Mouse (Mus musculus): ENCODE results near the gene Olfr312. TPM values are rescaled to one million over a fixed set of nuclear protein-coding genes. Genes with fewer than 3 reads are reported as not detected.
A peak's percentile ranks its signal among the peaks of the same experiment; 100 is the strongest.
"Not testable (repeated sequence)": the region's sequence is repeated elsewhere in the genome, so short reads cannot be mapped to it uniquely, and the experiment has no call there.

Gene Olfr312
- not detected for total RNA-seq (2021)
- long read RNA-seq, experiment 1, result 0 reads
- long read RNA-seq, experiment 2, result 0 reads

GRCm38 (mm10) chr11:58828937-58829336, at the start of gene Olfr312:
TSS of gene Olfr312 (plus strand) at chr11:58829237.
- DNase-seq (ENCODE audit: low spot score), result not testable (repeated sequence)

- no peak for DNase-seq (ENCODE audit: low spot score)
Observed at GRCm38 (mm10) chr11:58782480-58783089, 46.5 kb upstream of the Olfr312 start, which contains the start of gene Olfr314. TSS of gene Olfr314 (plus strand) at chr11:58782952.

DNA sequence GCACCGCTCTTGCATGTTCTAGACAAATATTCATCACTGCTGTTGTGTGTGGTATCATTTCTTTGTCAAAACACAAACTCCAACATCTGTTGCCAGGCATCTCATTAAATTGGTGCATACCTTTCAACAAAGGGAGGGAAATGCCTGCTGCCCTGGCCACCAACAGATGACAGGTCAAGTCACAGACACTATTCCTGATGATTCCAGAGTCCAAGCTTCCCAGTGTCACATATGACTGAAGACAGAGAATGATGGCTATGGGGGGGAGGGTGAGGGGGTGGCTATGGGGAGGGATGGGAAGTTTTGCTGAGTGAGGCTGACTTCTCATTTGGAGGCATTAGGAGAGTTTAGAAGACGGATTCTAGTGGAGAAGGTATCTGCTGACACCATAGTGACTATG, 44.9 kb upstream of the Olfr312 start:
- DNase-seq (ENCODE audit: low spot score), result no peak

DNA sequence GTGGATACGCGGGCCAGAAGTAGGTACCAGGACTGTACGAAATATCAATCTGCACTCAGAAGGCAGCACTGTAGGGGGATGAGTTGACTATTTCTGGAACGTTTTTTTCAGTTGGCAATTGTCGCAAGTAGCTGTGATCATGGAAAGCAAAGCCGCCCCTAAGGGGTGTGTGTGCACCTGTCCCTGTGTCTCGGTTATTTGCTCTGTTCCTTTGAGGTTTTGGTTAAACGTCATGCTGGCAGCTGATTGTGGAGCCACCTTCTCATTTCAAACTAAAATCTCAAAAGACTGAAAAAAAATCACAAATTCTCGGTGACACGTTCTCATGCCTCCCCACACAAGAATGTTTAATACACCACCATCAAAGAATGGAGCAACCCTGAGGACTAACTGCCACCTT, 41.4 kb upstream of the Olfr312 start:
- no peak for DNase-seq (ENCODE audit: low spot score)

DNA sequence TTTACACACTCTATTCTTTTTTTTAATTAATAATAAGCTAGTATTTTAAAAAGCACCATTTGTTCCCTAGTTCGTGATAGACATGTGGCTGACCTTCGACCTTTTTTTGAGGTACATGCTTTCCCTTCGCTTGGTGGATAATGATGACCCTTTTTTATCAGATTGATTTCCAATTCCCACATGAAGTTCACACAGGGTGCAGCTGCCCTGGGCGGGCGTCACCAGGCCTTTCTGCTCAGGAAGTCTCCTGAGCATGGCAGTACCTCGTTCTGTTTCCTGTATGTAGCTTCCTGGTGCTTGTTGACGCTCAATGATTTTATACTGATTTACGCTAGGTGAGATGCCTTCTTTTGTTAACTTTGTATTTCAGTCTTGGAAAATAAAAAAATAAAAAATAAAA, 40.7 kb upstream of the Olfr312 start:
- no peak for DNase-seq (ENCODE audit: low spot score)

DNA sequence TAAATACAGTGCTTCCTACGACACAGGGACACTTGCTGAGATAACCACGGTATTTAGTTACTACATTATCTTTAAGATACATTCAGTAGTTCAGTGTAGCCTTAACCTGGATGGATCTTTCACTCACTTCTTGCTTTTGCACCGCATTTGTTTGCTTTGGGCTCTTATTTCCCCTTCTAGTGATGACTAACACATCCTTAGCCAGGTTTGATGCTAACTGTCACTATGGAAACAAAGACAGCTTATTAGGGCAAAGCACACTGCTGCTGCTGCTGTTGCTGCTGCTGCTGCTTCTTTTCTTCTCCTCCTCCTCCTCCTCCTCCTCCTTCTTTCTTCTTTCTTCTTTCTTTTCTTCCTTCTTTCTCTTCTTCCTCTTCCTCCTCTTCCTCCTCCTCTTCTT, 39.5 kb upstream of the Olfr312 start:
- no peak for DNase-seq (ENCODE audit: low spot score)

DNA sequence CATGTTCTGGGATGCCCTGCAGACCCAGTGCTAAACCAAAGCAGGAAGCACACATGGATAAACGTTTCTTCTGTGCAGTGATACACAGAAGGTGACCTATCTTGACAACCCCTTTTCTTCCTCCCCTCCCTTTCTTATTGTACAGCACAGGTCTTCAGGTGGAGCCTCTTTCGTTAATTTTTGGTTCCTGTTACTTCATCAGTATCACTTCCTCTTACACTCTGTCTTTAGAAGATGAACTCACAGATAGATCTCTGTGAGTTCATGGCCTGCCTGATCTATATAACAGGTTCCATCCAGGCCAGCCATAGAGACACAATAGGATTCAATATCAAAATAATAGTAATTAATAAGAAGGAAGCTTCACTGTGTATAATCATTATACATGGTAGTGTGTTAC, 39.0 kb upstream of the Olfr312 start:
- no peak for DNase-seq (ENCODE audit: low spot score)

- DNase-seq (ENCODE audit: low spot score), result no peak
Observed at GRCm38 (mm10) chr11:58790646-58791045, 38.4 kb upstream of the Olfr312 start.

DNA sequence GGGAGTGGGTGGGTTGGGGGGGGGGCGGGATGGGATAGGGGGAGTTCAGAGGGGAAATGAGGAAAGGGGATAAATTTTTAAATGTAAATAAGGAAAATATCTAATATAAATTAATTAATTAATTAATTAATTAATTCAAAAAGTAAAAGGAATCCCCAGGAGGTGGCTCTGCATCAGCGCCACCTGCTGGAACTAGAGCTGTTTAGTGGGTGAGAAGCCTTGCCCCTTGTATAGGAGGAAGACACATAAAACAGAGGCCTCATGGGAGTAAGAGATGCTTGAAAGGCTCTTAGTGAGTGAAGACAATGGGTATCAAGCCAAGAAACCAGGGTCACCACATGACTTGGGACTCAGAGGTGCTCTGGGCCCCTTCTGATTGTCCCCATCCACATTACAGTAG, 33.2 kb upstream of the Olfr312 start:
- DNase-seq (ENCODE audit: low spot score), result no peak

DNA sequence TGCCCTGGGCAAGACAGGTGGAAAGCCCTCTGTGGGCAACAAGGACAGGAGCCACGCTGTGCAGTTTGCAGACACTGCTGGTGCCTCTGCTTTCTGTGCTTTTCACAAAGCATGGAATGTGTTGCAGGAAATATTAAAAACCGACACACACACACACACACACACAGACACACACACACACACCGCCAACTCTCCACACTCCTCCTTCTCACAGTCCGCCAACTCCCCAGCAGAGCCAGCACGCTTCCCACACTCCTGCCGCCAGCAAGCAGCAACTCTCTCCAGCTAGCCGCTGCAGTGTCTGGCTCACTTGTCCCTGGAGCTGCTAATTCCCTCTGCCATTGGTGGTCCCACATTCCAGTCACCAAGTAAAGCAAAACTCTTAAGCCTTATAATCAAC, 32.2 kb upstream of the Olfr312 start:
- DNase-seq (ENCODE audit: low spot score), result no peak

- DNase-seq (ENCODE audit: low spot score), result no peak
Observed at GRCm38 (mm10) chr11:58799747-58800146, 29.3 kb upstream of the Olfr312 start.

DNA sequence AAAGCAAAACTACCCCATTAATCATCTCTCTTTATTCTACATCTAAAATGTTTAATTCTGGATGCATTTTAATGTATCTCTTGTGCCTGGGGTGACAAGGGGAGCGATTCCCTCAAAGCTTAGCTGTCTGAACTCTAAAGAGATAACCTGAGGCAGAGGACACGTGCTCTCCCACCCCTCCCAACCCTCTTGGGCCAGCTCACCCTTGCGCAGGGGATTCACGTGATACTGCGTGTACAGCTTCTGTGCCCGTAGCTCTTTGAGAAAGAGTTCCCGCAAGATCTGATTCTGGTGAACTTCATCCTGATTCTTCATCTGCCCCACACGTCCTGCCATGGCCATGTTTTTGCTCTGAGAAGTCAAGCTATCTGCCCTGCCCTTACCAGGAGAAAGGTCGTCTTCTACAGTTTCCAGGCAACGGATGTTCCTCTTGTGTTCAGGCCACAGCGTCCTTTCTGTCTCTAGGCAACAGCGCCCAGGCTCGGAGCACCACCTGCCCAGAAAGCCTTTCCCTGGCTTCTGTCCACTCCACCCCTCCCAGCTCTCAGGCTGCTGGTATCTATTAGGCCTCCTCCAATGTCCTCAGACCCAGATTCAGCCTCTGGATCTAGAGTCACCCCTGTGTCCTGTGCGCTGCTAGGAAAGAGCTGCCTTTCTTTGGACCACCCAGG, 27.3 kb upstream of the Olfr312 start, which contains the start of gene Fam183b:
Fam183b (minus strand) TSS at position 403 of the 671 bp plus-strand sequence.
- no peak for DNase-seq (ENCODE audit: low spot score)

DNA sequence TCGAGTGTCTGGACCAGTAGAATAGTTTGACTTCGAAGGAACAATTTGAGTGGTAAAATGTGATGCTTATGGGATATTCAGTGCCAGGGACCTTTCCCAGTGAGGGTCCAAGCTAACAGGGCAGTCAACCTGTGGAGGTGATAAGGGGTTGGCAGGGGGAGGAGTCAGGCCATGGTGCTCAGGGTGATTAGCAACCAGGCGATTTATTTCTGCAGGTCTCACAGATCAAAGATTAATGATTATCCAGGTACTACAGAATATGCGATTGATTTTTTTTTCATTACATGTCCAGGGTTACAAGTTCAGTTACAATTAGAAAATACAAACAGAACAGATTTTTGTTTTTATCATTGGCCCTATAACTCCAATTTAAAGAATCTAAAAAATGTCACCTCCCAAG, 25.2 kb upstream of the Olfr312 start:
- DNase-seq (ENCODE audit: low spot score), result no peak

DNA sequence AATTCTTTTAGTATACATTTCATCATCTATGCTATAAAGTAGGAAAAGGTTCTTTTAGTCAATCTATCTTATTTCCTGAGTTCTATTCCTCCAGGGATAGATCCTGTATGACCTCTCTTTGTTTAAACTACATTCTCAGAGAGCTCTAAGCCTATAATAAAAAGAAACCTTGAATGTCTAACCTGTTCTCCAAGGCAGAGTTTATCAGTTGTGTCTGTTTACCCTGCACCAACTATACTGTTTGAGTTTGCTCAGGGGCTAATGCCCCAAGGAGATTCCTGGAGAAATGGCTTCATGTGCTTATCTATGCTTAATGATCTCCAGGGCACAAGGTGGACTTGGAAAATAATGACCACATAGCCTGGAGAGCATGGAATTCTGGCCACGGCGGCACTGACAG, 24.6 kb upstream of the Olfr312 start:
- DNase-seq (ENCODE audit: low spot score), result no peak

DNA sequence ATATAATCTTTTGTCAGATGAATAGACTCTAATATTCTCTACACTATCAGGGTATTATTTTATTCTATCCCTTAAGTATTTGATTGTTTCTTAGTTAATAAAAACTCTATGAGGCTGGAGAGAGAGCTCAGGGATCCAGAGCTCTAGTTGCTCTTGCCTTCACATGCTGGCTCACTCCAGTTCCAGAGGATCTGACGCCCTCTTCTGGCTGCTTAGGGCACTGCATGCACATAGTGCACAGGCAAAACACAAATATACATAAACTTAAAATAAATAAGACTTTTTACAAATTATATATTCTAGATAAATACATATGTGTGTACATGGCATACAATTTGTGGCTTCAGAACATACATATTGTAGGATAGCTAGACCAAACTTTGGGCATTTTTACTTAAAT, 17.0 kb upstream of the Olfr312 start:
- no peak for DNase-seq (ENCODE audit: low spot score)

- DNase-seq (ENCODE audit: low spot score), result not testable (repeated sequence)
Observed at GRCm38 (mm10) chr11:58814700-58815099, 14.3 kb upstream of the Olfr312 start, which contains the start of gene Olfr313. TSS of gene Olfr313 (plus strand) at chr11:58815000.

- DNase-seq (ENCODE audit: low spot score), result no peak
Observed at GRCm38 (mm10) chr11:58815676-58816075, 13.4 kb upstream of the Olfr312 start.

DNA sequence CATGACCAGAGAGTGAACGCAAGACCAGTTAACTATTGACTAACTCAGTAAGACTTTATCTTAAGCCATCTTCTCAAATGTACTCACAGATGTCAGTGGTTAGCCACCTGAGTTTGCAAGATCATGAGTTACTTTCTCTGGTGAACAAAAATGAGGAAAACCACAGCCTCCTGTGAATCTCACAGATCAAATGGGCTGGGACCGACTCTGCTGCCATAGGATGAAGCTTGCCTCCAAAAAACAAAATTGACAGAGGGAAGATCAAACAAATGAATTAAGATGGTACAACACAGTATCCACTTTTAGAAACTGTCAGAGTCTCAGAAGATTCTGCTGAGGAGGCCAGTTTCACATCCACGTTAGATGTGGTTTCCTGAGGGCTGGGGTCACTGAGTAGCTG, 727 bp downstream of the Olfr312 start:
- DNase-seq (ENCODE audit: low spot score), result no peak

- DNase-seq (ENCODE audit: low spot score), result not testable (repeated sequence)
Observed at GRCm38 (mm10) chr11:58832541-58832940, 3.5 kb downstream of the Olfr312 start.

GRCm38 (mm10) chr11:58838951-58839350, 9.9 kb downstream of the Olfr312 start, which contains the start of gene Olfr311:
TSS of gene Olfr311 (plus strand) at chr11:58839251.
- not testable (repeated sequence) for DNase-seq (ENCODE audit: low spot score)

DNA sequence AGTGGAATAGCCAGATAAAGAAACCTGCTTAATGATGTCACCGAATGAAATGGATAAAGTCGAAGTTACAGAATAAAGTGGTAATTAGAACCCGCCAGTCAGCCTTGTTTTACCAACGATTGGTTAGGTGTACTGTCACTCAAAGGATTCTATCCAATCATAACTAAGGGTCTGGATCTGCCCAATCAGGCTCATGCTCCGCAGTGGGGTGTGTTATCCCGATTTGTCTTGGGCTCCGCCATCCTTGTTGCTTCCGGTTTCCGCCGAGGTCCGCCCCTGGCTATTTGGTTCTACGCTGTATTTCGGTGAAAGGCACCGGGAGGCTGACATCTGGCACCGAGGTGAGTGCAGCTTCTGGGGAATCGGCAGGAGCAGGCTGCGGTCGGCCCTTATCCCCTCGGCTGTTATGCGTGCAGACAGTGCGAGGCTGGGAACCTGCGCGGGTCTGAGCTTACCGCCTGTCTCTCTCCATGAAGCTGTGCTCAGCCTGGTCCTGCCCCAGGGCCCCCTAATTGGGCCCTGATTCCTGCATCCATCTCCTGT, 18.0 kb downstream of the Olfr312 start, which contains the start of gene Gm12258:
Gm12258 (plus strand) TSS at position 240 of the 543 bp plus-strand sequence.
- DNase-seq (ENCODE audit: low spot score), result peak; percentile 98

- no peak for DNase-seq (ENCODE audit: low spot score)
Observed at GRCm38 (mm10) chr11:58847636-58848035, 18.6 kb downstream of the Olfr312 start.

DNA sequence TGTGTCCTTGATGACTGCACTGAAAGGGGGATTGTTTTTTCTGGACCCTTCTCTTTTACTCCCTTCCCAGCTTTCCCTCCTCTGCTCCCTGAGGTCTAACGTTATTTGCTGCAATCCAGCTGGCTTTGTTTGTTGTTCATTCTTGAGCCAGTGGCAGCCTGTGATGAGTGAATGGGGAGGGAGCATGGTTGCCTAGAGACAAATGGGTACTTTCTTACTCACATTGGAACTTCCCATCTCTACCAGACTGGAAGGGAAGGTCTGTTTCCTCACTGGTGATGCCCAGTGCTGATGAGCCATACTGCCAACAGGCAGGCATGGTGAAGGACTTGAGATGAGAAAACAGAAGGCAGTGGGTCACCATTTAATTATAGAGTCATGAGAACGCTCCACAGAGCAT, 20.7 kb downstream of the Olfr312 start:
- no peak for DNase-seq (ENCODE audit: low spot score)
